Mouse (Mus musculus): ENCODE results near the gene Tpk1.

Gene Tpk1

DNA sequence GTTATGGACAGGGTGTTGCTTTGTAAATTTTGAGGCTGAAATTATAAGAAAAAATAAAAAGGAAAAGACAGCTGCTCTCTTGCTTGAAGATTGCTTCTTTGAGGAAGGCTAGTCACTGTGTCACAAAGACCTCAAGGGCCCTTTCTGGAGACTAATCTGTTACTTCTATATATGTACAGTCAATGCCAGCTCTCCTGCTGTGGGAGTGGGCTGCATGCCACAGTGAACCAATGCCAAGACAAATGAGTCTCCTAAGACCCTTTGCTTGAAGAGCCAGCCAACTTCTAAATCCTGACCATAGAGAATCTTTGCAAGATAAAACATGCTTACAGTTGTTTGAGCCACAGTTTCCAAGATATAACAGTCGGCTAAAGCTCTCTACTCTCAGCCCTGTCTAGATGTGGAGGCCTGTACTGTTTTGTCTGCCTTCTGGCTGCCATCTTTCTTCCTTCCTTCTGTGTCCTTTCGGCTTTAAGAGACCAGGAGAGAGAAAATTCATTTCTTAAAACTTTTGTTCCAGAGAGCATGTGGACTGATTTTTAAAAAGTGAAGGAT, 230.0 kb downstream of the Tpk1 start:
- DNase-seq (ENCODE audit: low spot score in 2 of 2) = no peak

DNA sequence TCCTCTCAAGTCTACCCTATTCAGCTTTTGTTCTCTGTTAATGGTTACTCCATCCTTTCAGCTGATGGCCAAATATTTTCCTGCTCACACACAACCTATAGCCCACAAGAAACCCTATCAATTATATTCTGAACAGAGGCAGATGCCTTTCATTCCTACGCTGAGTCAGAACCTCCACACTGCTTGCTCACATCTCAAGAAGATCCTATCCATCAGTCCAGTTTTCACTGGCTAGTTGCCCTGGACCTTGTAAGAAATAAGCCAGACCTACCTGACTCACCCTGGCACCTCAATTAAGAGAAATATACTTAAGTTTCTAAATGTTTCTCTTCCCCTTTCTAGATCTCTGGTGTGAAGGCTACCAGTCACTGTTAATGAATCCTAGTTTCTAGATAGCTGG, 231.7 kb downstream of the Tpk1 start:
- no peak for DNase-seq (ENCODE audit: low spot score in 2 of 2)

- DNase-seq (ENCODE audit: low spot score in 2 of 2) = no peak
These were observed 241.1 kb downstream of the Tpk1 start for GRCm38 (mm10) chr6:43424978-43425377.

GRCm38 (mm10) chr6:43420358-43420979, 245.6 kb downstream of the Tpk1 start:
- DNase-seq (ENCODE audit: low spot score in 2 of 2) = no peak

DNA sequence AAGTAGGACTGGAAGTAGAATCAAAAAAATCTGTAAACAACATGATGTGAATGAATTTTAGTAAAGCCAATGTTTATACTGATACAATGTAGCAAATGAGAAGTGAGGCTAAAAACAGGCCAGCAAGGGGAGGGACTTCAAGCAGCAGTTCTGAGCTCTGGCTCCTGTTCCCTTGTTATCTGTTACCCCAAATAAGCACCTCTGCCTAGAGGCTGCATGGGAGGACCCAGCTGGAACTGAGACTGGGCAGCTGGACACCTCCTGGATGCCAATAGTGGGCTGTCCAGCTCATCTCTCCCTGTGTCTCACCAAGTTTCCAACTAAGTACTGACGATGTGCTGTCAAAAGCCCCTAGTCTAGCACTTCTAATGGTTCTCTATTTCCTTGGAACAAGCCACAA, 257.1 kb downstream of the Tpk1 start:
- no peak for DNase-seq (ENCODE audit: low spot score in 2 of 2)

GRCm38 (mm10) chr6:43403076-43403475, 263.0 kb downstream of the Tpk1 start:
- no peak for DNase-seq (ENCODE audit: low spot score in 2 of 2)

DNA sequence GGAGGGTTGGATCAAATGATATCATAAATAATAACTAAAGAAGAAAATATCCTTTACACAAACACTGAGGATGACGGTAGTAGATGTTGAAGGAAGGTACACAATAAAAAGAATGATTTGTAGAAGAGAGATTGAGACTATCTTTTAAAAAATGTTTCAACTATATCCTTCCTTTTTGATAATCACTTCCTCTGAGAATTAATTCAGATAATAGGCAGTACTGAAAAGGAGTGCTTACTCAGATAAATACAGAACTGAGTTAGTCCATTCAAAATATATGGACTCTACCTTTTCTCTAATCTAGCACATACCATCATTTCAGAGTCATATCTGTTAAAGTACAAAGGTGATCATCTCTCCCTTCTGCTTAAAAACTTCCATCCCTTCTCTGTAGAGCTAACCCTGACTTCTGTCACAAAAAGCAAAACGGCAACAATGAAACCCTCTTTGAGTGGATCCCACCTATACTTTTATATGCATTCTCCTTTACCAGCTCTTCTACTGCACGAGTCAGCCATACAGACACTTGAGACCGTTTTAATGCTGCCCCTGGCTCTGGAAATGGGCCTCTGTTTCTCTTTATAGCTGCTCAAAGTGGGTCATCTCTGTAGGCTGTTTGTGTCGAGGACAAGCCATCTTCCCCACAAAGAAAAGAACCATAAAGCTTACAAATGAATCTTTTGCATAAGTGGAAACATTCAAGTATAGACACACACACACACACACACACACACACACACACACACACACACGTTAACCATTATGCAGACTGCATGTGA, 263.7 kb downstream of the Tpk1 start:
- no peak for DNase-seq (ENCODE audit: low spot score in 2 of 2)

DNA sequence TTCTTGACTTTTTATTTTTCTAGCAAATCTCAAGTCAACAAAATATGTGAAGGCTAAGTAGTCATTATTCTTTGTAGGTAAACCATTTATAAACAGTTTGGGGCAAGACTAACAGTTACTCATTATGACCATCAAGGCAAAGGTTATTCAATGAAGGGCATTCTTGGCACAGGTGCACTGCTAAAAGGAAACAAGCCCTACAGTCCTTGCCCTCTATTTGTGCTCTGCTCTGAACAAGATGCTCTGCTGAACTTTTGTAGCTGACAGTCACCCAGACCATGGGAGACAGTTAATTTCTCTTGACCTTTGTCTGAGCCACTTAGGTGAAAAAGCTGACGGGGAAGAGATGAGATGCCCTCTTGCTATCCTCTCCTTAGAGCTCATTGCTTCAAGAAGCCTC, 269.7 kb downstream of the Tpk1 start:
- DNase-seq (ENCODE audit: low spot score in 2 of 2) = no peak

GRCm38 (mm10) chr6:43395538-43395937, 270.5 kb downstream of the Tpk1 start:
- DNase-seq (ENCODE audit: low spot score in 2 of 2) = peak; percentile 9 to 52

DNA sequence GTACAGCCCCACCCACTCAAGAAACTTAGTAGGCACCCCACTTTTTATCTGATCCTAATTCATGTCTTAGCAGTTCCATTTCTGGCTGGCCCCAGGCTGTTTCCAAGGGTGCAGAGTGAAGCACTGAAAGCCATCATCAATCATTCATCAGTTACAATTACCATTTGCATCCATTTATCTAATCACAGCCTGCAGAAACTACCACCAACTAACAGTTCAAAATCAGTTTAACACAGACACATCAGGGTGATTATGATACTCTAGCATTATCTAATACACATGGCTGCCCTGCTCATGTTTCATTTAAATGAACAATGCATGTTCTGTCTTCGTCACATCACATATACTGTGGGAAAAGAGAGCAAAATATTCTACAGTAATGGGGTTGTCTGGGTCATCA, 274.7 kb downstream of the Tpk1 start:
- DNase-seq (ENCODE audit: low spot score in 2 of 2) = no peak

GRCm38 (mm10) chr6:43387273-43387672, 278.8 kb downstream of the Tpk1 start:
- no peak for DNase-seq (ENCODE audit: low spot score in 2 of 2)

DNA sequence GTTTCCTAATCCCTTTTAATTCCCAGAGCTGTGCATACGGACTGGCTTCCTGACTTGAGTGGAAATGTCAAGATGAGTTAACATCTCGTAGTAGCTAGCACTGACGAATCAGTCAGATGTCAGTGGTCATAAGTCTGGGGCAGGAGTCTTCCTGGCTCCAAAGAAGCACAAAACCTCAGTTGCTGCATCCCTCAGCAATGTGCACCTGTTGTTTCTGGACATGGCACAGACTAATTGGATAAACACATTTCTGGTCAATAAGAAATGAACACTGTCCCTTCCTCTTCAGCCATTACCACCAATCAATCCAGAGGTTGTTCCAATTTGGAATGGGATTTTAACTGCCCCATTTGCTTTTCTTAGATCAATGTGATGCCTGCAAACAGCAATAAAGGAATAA, 281.2 kb downstream of the Tpk1 start:
- DNase-seq (ENCODE audit: low spot score in 2 of 2) = no peak

DNA sequence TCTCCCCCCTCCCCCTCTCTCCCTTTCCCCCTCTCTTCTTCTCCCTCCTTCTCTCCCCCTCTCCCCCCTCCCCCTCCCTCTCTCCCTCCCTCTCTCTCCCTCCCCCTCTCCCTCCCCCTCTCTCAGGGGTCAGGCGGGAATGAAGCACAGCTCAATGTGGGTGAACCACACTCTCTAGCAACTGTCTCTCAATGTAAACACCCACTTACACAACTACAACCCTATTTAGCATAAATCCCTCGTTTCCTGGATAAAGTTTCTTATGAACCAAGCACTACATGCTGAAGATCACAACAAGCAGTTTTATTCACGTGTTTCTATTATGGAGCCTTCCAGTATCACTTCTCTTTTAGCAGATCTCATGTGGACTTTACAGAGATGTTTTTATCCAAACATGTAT, 281.8 kb downstream of the Tpk1 start:
- DNase-seq (ENCODE audit: low spot score in 2 of 2) = no peak

- no peak for DNase-seq (ENCODE audit: low spot score in 2 of 2)
These were observed 283.3 kb downstream of the Tpk1 start for GRCm38 (mm10) chr6:43382750-43383149.

GRCm38 (mm10) chr6:43382284-43382683, 283.8 kb downstream of the Tpk1 start:
- no peak for DNase-seq (ENCODE audit: low spot score in 2 of 2)

DNA sequence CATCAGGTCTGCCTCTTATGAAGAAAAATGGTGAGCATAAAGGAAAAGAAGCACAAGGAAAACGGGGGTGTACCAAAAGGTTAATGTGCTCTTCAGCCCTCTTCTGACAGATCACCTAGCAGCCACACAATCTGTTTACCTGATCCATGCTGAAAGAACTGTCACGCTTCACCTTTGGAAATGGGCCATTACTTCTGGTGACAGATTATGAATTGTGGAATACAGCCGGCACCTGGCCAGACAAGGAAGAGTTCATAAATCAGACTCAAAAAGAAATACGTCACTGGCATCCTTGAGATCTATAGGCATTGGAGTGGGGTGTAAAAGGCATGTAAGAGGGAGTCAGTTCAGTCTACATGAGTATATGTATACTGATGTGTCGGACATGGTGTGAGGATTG, 292.9 kb downstream of the Tpk1 start:
- no peak for DNase-seq (ENCODE audit: low spot score in 2 of 2)

DNA sequence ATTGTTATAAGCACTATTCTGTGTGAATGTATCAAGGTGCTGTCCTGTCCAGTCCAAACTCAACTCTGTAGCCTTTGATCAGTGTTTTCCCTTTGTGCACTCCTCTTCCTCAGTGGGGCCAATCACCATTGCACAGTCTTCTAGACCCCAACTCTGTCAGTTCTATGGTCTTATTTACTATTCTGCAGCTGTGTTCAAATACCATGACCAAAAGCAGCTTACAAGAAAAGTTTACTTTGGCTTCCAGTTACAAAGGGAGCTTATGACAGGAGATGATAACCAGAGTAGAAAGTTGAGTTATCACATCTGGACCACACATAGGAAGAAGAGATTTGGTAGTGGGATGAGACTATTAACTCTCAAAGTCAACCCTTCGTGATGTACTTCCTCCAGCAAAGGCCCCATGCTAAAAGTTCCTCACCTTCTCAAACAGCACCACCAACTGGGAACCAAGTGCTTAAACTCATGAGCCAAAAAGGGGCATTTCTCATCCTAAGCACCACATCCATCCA, 298.6 kb downstream of the Tpk1 start:
- no peak for DNase-seq (ENCODE audit: low spot score in 2 of 2)

- no peak for DNase-seq (ENCODE audit: low spot score in 2 of 2)
These were observed 299.1 kb downstream of the Tpk1 start for GRCm38 (mm10) chr6:43366952-43367351.

DNA sequence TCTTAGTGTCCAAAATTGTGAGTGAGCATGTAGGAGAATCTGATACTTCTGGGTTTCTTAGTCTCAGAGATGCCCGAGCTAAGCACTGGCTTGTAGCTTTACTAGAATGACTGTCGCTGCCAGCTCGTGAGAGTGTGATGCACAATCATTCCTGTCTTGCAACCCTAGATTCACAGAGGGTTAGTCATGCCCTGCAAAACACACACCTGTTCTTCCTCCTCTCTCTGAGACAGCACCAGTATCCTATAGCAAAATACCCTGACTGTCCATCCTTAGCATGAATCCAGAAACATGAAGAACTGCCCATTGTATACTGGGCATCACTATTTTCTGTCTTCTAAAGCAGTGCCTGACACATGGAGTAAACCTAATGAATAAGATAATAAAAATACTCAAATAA, 302.2 kb downstream of the Tpk1 start:
- no peak for DNase-seq (ENCODE audit: low spot score in 2 of 2)

DNA sequence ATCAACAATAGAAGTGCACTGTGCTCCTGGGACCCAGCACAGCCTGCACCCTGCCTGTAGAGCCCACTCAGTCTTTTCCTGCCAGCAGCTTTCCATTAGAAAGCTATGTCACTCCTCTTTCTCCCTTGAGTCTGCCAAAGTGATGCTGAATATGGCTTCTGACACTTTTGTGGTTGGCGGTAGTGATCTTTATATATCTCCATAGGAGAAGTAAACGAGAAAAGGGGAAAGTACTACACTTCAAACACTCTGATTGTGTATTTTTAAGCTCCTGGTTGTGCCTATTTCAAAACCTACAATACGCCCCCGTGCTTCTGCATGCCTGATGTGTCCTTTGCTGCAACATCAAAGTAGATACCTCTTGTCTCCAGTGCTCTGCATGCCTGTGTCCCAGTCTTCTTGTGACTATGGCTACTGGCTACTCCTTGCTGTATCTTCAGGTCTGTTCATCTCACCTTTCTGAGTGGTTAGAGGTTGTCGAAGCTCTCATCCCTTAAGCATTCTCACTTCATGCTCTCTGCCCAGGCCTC, 302.7 kb downstream of the Tpk1 start:
- no peak for DNase-seq (ENCODE audit: low spot score in 2 of 2)

GRCm38 (mm10) chr6:43361248-43361647, 304.8 kb downstream of the Tpk1 start:
- no peak for DNase-seq (ENCODE audit: low spot score in 2 of 2)

DNA sequence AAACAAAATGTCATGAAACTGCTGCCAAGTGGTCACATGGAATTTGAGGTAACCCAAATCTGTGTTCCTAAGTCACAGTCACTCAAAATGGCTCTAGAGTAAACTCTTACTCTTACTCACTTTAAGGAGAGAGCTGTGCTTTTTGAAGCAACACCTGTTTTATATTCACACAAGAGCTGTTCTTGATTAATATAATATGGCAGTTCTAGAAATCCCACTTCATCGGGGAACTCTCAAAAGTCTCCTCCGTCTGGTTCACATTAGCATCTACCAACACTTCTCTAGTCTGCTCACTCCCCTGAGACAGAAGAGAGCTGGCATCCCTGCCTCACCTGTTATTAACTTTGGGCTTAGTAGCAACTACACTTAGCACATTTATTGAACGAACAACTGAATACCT, 305.9 kb downstream of the Tpk1 start:
- no peak for DNase-seq (ENCODE audit: low spot score in 2 of 2)
